Mouse (Mus musculus) forebrain, embryonic 13.5 days (tissue): ENCODE measurements around the gene Hba-x. TPM values are rescaled to one million over a fixed set of nuclear protein-coding genes. Genes with fewer than 3 reads are reported as not detected.

Experiments
- ATAC-seq: fragments of 200-750 bp; cut with Nextera tagmentation; 2 replicates; pipeline ENCODE4 v1.8.0; 2017
- H3K27ac ChIP-seq: fragments of 300-500 bp; sonication (generic); 2 replicates; pipeline ENCODE4 v1.5.1; 2015; ENCODE audit warnings: inconsistent platforms, mild to moderate bottlenecking, moderate library complexity
- H3K27me3 ChIP-seq: fragments of 300-500 bp; sonication (generic); 2 replicates; pipeline ENCODE4 v1.6.1; 2015; ENCODE audit warnings: mild to moderate bottlenecking, inconsistent platforms
- H3K36me3 ChIP-seq: fragments of 300-500 bp; sonication (generic); 2 replicates; pipeline ENCODE4 v1.6.1; 2015; ENCODE audit warnings: mild to moderate bottlenecking, inconsistent platforms; ENCODE audit not compliant: poor library complexity, severe bottlenecking
- H3K4me1 ChIP-seq: fragments of 300-500 bp; sonication (generic); 2 replicates; pipeline ENCODE4 v1.6.1; 2015; ENCODE audit warnings: inconsistent platforms
- H3K4me2 ChIP-seq: fragments of 300-500 bp; sonication (generic); 2 replicates; pipeline ENCODE4 v1.6.1; 2015; ENCODE audit warnings: inconsistent platforms, mild to moderate bottlenecking, moderate library complexity
- H3K4me3 ChIP-seq: fragments of 300-500 bp; sonication (generic); 2 replicates; pipeline ENCODE4 v1.5.1; 2015; ENCODE audit warnings: mild to moderate bottlenecking, inconsistent platforms
- H3K9ac ChIP-seq: fragments of 300-500 bp; sonication (generic); 2 replicates; pipeline ENCODE4 v1.6.1; 2015; ENCODE audit warnings: mild to moderate bottlenecking, inconsistent platforms
- H3K9me3 ChIP-seq: fragments of 300-500 bp; sonication (generic); replicated peaks from 2 replicates; pipeline ENCODE4 v1.6.1; 2016; ENCODE audit warnings: inconsistent platforms
- WGBS: fragments of 180-500 bp; shearing (Covaris S2); methylation state at CpG from one replicate; pipeline ENCODE4 v1.1.7; 2015; 5-methylcytosine and 5-hydroxymethylcytosine counted together
- polyA plus RNA-seq: library from polyadenylated mRNA; unstranded; fragments of >200 nt; fragmentation: Nextera tagmentation; extraction: Ambion mirVana; gene quantifications from 2 replicates; pipeline ENCODE4 v1.2.1, GENCODE M21; 2015

Gene Hba-x
- polyA plus RNA-seq, 1 experiment from 2014 or later = 316 TPM

DNA sequence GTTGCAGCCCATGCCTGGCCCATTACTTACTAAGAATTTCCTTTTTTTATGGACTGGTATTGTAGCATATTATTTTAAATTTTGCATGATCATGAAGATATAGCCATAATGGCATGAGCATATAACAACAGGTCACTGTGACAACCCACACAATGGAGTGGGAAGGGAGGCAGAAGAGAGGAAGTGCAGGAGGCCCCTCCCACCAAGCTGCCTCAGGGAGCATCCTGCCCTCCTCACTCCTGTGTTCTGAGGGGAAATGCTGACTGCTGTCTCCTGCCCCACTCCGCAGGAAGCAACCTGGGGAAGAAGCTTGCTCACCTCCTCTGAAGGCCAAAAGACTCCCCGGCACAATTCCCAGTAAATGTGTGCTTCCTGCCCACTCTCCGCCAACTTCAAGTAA is 33.7 kb downstream of the Hba-x start:
- 83% methylated on average over 3 of the region's 3 CpGs for WGBS
- H3K27ac ChIP-seq = no peak overlapping the region
- no peaks in the 10 kb centered on the region for H3K27me3 ChIP-seq
- no peak for ATAC-seq
- H3K4me2 ChIP-seq = no peak overlapping the region
- H3K36me3 ChIP-seq = no peaks in the 10 kb centered on the region
- H3K9me3 ChIP-seq = no peaks in the 10 kb centered on the region
- no peak overlapping the region for H3K9ac ChIP-seq
- H3K4me3 ChIP-seq = no peak overlapping the region
- no peaks in the 10 kb centered on the region for H3K4me1 ChIP-seq

DNA sequence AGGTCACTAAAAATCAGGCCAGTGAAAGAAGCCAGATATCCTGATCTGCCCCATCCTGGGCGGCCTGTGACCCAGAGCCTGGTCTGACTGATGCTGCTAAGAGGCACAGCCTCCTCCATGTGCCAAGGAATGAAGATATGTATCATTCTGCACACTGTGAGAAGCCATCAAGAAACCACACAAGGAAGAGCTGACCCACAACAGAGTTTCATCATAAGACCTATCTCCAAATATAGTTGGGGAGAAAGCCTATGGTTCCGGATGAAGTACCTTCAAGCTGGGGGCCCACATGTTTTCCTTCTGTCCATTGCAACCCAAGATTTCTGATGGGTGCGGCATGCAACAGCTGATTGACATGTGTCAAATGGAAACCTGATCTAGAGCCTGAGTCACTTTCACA is 39.8 kb downstream of the Hba-x start:
- H3K27me3 ChIP-seq = no peaks in the 10 kb centered on the region
- H3K4me2 ChIP-seq = no peak overlapping the region
- H3K4me3 ChIP-seq = no peak overlapping the region
- no peak overlapping the region for H3K27ac ChIP-seq
- no peaks in the 10 kb centered on the region for H3K4me1 ChIP-seq
- no peak for ATAC-seq
- no peaks in the 10 kb centered on the region for H3K9me3 ChIP-seq
- WGBS = 80% methylated on average over 3 of the region's 3 CpGs
- no peak overlapping the region for H3K9ac ChIP-seq
- H3K36me3 ChIP-seq = no peaks in the 10 kb centered on the region

DNA sequence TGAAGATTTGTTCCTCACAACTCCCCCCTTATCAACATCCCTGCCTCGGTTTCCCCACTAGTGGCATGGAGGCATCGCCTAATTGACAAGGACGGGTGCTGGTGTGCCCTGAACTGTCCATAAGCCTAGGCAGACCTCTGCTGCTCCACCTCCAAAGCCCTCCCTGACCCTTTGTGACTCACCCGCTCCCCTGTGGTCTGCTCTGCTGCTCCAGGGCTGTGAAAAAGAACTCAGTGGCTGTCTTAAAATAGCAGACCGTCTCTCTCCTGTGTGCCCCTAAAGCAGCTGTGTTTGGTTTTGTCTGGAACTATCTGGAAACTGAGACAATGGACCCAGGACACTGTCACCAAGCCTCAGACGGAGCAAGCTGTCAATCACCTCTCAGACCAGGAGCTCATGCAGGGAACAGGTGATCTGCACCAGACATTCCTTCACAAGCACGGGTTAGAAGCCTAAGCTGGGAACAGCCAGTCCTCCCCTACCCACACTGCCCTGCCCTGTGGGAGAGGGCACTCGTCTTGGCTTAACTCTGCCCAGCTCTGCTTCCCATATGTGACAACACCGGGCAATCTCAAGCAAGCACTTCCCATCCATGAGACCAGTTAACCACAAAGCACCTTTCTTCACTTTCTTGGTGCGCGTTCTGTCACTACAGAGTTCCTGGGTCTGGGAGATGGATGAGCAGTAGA is 44.5 kb downstream of the Hba-x start:
- Histone ChIP-seq H3K27me3 (no peaks in the 10 kb centered on the region), H3K9me3 (no peaks in the 10 kb centered on the region), H3K4me1 (no peaks in the 10 kb centered on the region), H3K9ac (no peak overlapping the region), H3K4me3 (no peak overlapping the region), H3K4me2 (no peak overlapping the region), H3K27ac (no peak overlapping the region), H3K36me3 (no peaks in the 10 kb centered on the region)
- no peak; the same call in 1 of the 2 replicates for ATAC-seq
- WGBS = 60% methylated on average over 11 of the region's 11 CpGs

DNA sequence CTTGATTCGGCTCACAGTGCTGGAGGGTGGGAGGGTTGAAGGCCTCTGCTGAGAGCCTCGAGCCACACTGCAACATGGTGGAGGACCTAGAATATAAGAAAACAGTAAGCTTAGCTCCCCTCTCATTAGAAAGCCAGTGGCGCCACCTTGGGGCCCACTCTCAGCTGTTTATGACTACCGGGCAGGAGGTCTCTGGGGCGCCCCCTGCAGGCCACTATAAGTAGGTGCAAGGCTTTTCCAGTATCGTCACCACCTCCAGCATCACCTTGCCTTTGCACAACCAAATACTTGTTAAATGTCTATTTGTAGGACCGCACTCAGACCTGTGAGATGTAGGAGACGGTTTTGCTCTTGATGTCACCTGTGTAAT is 45.0 kb downstream of the Hba-x start:
- Histone ChIP-seq H3K9ac (no peak overlapping the region), H3K27ac (no peak overlapping the region), H3K36me3 (no peaks in the 10 kb centered on the region), H3K4me2 (no peak overlapping the region), H3K27me3 (no peaks in the 10 kb centered on the region), H3K4me3 (no peak overlapping the region), H3K9me3 (no peaks in the 10 kb centered on the region), H3K4me1 (no peaks in the 10 kb centered on the region)
- 42% methylated on average over 8 of the region's 8 CpGs for WGBS
- ATAC-seq = peak; percentile 21; the same call in 1 of the 2 replicates

DNA sequence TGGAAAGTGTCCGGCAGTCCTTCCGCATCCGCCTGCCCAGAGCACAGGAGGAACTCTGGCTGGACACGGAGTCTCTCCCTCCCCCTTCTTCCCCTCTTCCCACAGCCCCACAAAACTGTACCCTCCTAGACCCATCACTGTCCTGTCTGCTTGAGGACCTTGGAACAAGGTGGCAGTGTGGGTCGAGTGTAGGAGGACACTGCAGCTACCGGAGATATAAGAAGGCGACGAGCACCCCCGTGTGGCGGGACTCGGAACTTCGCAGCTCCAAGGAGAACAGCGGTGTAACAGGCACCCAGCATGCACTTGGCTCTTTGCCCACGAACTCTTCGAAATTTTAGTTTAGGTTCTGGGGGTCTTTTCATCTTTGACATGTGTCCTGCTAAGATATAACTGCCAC is 48.4 kb downstream of the Hba-x start:
- Histone ChIP-seq H3K9me3 (no peaks in the 10 kb centered on the region), H3K9ac (no peak overlapping the region)

More for the DNA sequence above, 48.4 kb downstream of the Hba-x start:
- WGBS = 13% methylated on average over 15 of the region's 15 CpGs
- Histone ChIP-seq H3K27ac (no peak overlapping the region), H3K4me2 (peak overlapping the region; percentile 29), H3K36me3 (no peaks in the 10 kb centered on the region), H3K27me3 (no peaks in the 10 kb centered on the region), H3K4me3 (no peak overlapping the region), H3K4me1 (no peaks in the 10 kb centered on the region)
- peak; percentile 88 for ATAC-seq

Other genes with a start within 250 kb of the Hba-x start
- gene Il9r, start 76.1 kb upstream of the Hba-x start, polyA plus RNA-seq = not detected in 2 replicates
- gene Snrnp25, start 71.0 kb upstream of the Hba-x start, polyA plus RNA-seq = 61.3 and 64.9 TPM in 2 replicates
- 9.7 and 12.3 TPM in 2 replicates for gene Rhbdf1, start 54.1 kb upstream of the Hba-x start, polyA plus RNA-seq
- 24.9 and 30.6 TPM in 2 replicates for gene Mpg, start 49.9 kb upstream of the Hba-x start, polyA plus RNA-seq
- 48.3 and 54.2 TPM in 2 replicates for gene Nprl3, start 8.7 kb upstream of the Hba-x start, polyA plus RNA-seq
- gene Hba-a1, start 7.1 kb downstream of the Hba-x start, polyA plus RNA-seq = 2,413 and 2,442 TPM in 2 replicates
- 1.2 and 1.7 TPM in 2 replicates for gene Hbq1b, start 10.6 kb downstream of the Hba-x start, polyA plus RNA-seq
- 5,794 and 5,805 TPM in 2 replicates for gene Hba-a2, start 20.1 kb downstream of the Hba-x start, polyA plus RNA-seq
- gene Hbq1a, start 23.7 kb downstream of the Hba-x start, polyA plus RNA-seq = 0.65 and 0.86 TPM in 2 replicates
- gene Sh3pxd2b, start 71.4 kb downstream of the Hba-x start, polyA plus RNA-seq = 15.7 and 18.6 TPM in 2 replicates
- 59.4 and 60.4 TPM in 2 replicates for gene Ubtd2, start 179.0 kb downstream of the Hba-x start, polyA plus RNA-seq